Mouse (Mus musculus) gastrocnemius, adult 2 months (tissue): ENCODE data around the gene Syf2. TPM values are rescaled to one million over a fixed set of nuclear protein-coding genes. Genes with fewer than 3 reads are reported as not detected.

Experiments used
- DNase-seq: peaks from one replicate; pipeline ENCODE4 v3.0.0; 2022
- H3K27ac ChIP-seq: fragments of 200-600 bp; 2 replicates; pipeline ENCODE4 v1.8.1; 2022; ENCODE audit warnings: mild to moderate bottlenecking
- H3K4me3 ChIP-seq: fragments of 200-600 bp; 2 replicates; pipeline ENCODE4 v1.8.1; 2022; ENCODE audit warnings: mild to moderate bottlenecking, moderate library complexity
- CTCF ChIP-seq: fragments of 200-600 bp; IDR thresholded peaks from 2 replicates; pipeline ENCODE4 v1.8.1; 2022; ENCODE audit warnings: antibody characterized with exemption, mild to moderate bottlenecking, moderate library complexity
- intact Hi-C: fragments of 180-260 bp; cut with DNase I; formaldehyde crosslinking; loops from one replicate; pipeline ENCODE4 v1.15.1; 2025
- total RNA-seq, 2 experiments: library from RNA; stranded (reverse); gene quantifications; 2 replicates each; pipeline ENCODE4 v1.2.3; 2021

The Syf2 gene
- total RNA-seq, 2 experiments from 2014 or later = 39.5 to 40.9 TPM

DNA sequence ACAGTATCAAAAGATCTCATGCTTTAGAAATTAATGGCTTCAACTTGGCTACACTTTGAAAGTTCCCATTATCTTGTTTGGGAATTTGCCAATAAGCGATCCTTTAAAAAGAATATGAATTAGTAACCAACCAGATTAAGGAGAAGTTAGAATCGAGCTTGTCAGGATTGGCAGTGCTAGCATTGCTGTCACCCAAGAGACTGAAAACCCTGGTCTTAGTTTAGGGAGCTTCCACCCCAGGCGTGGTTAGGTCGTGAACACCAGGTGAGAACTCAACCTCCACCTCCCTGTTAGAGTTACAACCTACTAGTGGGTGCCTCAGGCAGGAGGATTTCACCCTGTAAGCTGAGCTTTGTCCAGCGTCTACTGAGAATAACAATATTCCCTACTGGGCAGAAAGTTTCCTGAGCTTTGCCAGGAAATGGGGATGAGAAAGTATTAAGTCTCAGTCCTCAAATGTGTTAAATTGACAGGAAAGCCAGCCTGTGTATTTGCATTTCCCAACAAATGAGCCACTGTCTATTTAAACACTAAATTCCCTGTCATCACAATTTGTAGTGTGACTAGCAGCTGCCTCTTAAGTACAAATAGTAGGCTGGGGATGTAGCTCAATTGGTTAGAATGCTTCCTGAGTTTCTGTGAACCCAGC is 2.8 kb upstream of the Syf2 start:
- TF ChIP-seq CTCF = no peak
- Histone ChIP-seq H3K4me3 (no peak overlapping the region; the same call in 1 of the 2 replicates), H3K27ac (peak overlapping the region; percentile 35; the same call in 1 of the 2 replicates)
- intact Hi-C loops = no loop called here
- DNase-seq = no peak

DNA sequence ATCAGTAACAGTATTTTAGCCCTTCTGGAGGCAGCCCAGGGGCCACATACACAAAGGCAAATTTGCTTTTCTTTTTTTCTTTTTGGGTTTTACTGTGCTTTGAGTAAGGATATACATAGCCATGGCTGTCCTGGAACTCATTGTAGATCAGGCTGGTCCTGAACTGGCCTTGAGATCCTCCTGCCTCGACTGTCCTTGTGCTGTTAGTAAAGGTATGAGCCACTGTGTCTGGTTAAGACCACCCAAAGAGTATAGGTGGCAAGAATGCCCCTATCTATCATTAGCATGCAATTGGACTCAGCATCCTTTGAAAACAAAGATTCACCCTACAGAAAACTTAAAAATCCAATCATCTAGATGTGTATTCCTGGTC is 2.2 kb upstream of the Syf2 start:
- no peak for TF ChIP-seq CTCF
- intact Hi-C loops = no loop called here
- no peak overlapping the region for H3K27ac ChIP-seq

DNA sequence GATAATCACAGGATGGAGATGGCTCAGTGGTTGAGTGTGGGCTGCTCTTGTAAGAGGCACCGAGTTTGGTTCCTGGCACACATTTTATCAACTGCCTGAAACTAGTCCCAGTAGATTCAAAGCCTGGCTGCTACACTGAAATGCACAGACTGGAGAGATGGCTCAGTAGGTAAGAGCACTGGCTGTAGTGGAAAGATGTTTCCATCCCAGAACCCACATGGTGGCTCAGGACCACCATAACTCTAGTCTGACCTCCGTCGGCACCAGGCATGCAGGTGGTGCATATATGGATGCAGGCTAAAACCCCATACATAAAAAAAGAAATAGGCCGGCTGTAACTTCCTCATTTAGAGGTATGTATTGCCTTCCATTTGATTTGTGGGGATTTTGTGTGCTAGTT is 1.2 kb upstream of the Syf2 start:
- peak; percentile 33 for DNase-seq
- H3K4me3 ChIP-seq = no peak overlapping the region
- peak overlapping the region; percentile 93; the same call in 1 of the 2 replicates for H3K27ac ChIP-seq
- intact Hi-C loops = no loop called here
- TF ChIP-seq CTCF = no peak

More for the DNA sequence above, 2.2 kb upstream of the Syf2 start:
- DNase-seq = no peak
- no peak overlapping the region for H3K4me3 ChIP-seq

- intact Hi-C loops = no loop called here
- no peak for DNase-seq
- Histone ChIP-seq H3K27ac (peak overlapping the region; percentile 93), H3K4me3 (peak overlapping the region; percentile 93)
- TF ChIP-seq CTCF = no peak
Measured at GRCm38 (mm10) chr4:134930190-134930589, 508 bp upstream of the Syf2 start.

GRCm38 (mm10) chr4:134937240-134938176 is 6.8 kb downstream of the Syf2 start:
- intact Hi-C loops = no loop called here
- TF ChIP-seq CTCF = no peak
- DNase-seq = peak; percentile 74
- peak overlapping the region; percentile 21; the same call in 1 of the 2 replicates for H3K4me3 ChIP-seq
- peak overlapping the region; percentile 82 for H3K27ac ChIP-seq

- TF ChIP-seq CTCF = no peak
- intact Hi-C loops = loop anchor here (10.0 kb wide), 1 partner anchor 375 kb away; no protein-coding TSS in a partner anchor
- H3K4me3 ChIP-seq = no peak overlapping the region
- no peak overlapping the region for H3K27ac ChIP-seq
- DNase-seq = no peak
Measured at GRCm38 (mm10) chr4:134939900-134940299, 9.2 kb downstream of the Syf2 start.

- intact Hi-C loops = loop anchor here (10.0 kb wide), 1 partner anchor 371 kb away; no protein-coding TSS in a partner anchor
- TF ChIP-seq CTCF = no peak
- no peak overlapping the region for H3K27ac ChIP-seq
- DNase-seq = no peak
- H3K4me3 ChIP-seq = no peak overlapping the region
Measured at GRCm38 (mm10) chr4:134943758-134944538, 13.2 kb downstream of the Syf2 start.

GRCm38 (mm10) chr4:134946024-134946744 is 15.5 kb downstream of the Syf2 start:
- Histone ChIP-seq H3K27ac (peak overlapping the region; percentile 38; the same call in 1 of the 2 replicates), H3K4me3 (peak overlapping the region; percentile 70)
- intact Hi-C loops = loop anchor here (1.0 to 10.0 kb wide), 5 partner anchors 88 to 369 kb away; no protein-coding TSS in a partner anchor
- peak; percentile 70 for DNase-seq
- peak; percentile 94 for TF ChIP-seq CTCF

DNA sequence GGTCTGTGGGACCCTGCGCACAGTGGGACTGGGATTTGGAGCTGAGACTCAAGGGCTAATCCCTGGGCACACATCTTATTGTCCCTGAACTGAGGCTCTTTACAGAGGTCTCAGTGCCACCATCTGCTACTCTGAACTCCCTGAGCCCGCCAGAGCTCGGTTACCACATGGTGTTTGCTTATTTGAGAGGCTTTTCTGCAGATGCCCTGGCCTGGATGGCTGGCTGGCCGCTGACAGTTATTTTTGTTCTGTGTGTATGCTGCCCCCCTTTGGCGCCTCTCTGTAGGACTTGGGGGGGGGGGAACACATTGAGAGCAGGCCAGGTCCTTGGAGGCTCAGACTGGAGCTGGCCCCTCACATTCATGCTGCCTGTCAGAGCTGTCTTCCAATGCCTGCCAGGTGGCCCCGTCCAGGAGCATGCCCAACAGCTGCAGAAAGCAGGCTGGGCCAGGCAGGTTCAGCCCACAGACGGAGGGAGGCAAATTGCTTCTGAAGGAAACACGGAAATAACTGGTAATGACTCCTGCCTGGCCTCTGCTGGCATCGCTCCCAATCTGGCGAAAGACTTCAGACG is 19.9 kb downstream of the Syf2 start:
- DNase-seq = peak; percentile 34
- peak; percentile 12; the same call in 1 of the 2 replicates for TF ChIP-seq CTCF
- intact Hi-C loops = no loop called here
- Histone ChIP-seq H3K27ac (no peak overlapping the region), H3K4me3 (no peak overlapping the region)

DNA sequence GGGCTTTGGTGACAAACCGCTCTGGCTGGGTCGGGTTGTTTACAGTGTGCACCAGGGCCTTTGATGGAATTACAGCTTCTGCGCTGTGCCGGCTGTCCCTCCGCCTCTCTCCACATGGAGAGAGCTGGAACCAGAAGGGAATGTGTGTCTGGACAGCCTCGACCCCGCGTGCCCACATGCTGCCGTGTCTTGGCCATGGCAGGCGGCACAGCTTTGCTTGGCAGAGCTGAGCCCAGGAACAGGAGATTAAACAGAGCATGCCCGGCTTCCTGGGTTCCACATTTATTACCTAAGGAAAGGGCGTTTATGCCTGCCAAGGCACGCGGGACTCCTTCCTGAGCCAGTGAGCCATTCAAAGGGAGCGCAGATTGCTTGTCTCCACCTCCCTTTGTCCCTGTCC is 23.8 kb downstream of the Syf2 start:
- no peak for TF ChIP-seq CTCF
- DNase-seq = peak; percentile 59
- Histone ChIP-seq H3K4me3 (peak overlapping the region; percentile 36), H3K27ac (peak overlapping the region; percentile 12; the same call in 1 of the 2 replicates)
- intact Hi-C loops = no loop called here

DNA sequence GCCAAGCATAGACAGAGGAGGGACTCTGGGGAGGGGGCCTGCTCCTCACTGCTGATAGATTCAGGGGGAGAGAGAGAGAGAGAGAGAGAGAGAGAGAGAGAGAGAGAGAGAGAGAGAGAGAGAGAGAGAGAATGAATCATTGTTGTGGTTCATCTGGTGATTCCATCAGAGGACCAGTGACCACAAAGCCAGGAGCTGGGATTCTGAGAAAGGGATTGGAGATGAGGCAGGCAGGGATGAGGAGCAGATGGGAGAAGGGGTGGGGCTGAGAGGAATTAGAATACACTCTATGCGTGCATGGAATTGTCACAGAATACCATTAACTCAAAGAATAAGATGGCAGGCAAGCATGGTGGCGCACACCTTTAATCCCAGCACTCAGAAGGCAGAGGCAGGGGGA is 24.5 kb downstream of the Syf2 start:
- TF ChIP-seq CTCF = no peak
- H3K27ac ChIP-seq = no peak overlapping the region
- H3K4me3 ChIP-seq = no peak overlapping the region
- no peak for DNase-seq
- intact Hi-C loops = no loop called here
